Mouse (Mus musculus): ENCODE results near the gene Igdcc3.

DNA sequence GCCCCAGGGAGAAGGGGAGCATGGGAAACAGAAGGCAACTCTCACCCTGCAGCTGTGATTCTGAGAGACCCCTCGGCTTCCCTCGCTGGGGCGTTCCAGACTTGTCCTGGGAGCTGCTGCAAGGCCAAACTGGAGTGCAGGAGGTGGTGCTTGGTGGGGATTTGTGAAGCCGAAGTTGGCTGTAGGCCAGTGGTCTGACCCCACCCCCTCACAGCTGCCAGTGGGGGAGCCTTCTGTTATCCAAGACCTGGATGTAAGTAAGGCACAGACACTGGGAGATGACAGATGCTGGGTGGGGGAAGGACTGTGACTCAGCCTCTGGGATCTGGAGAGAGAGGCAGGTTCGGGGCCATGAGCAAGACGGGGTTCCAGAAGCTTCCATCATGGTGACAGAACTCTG, 46.8 kb upstream of the Igdcc3 start:
- TF ChIP-seq GATA1 (IDR thresholded peaks at IDR 0.05; ENCODE audit: borderline replicate concordance, low read length) (no peak), CTCF (IDR thresholded peaks at IDR 0.05; ENCODE audit: low read depth, low read length) (no peak), GATA2 (IDR thresholded peaks at IDR 0.05; ENCODE audit: borderline replicate concordance, low read depth, low read length) (no peak)
